Mouse (Mus musculus) cerebellum, adult 11-12 months (tissue): ENCODE measurements around the gene 1700030K09Rik.

Source experiments
- DNase-seq: peaks from one replicate; pipeline ENCODE4 v3.0.0; 2022

The 1700030K09Rik gene

GRCm38 (mm10) chr8:72443338-72443993, at the start of gene 1700030K09Rik, which contains the start of gene Calr3:
TSS of gene 1700030K09Rik (plus strand) at chr8:72443880.
TSS of gene Calr3 (minus strand) at chr8:72443870.
- peak; percentile 98 for DNase-seq

GRCm38 (mm10) chr8:72401381-72401780, 42.3 kb upstream of the 1700030K09Rik start:
- DNase-seq, result no peak

GRCm38 (mm10) chr8:72402981-72403380, 40.7 kb upstream of the 1700030K09Rik start:
- no peak for DNase-seq

- DNase-seq, result no peak
These were observed 35.8 kb upstream of the 1700030K09Rik start for GRCm38 (mm10) chr8:72407878-72408277.

- DNase-seq, result no peak
These were observed 34.2 kb upstream of the 1700030K09Rik start for GRCm38 (mm10) chr8:72409443-72409842.

- no peak for DNase-seq
These were observed 29.8 kb upstream of the 1700030K09Rik start for GRCm38 (mm10) chr8:72413839-72414238.

GRCm38 (mm10) chr8:72415252-72415651, 28.4 kb upstream of the 1700030K09Rik start:
- peak; percentile 18 for DNase-seq

GRCm38 (mm10) chr8:72418073-72418472, 25.6 kb upstream of the 1700030K09Rik start:
- no peak for DNase-seq

- peak; percentile 55 for DNase-seq
These were observed 22.9 kb upstream of the 1700030K09Rik start for GRCm38 (mm10) chr8:72420571-72421361.

GRCm38 (mm10) chr8:72421362-72422335, 22.0 kb upstream of the 1700030K09Rik start, which contains the start of gene Eps15l1:
TSS of gene Eps15l1 (minus strand) at chr8:72421460.
- DNase-seq, result peak; percentile 98

- no peak for DNase-seq
These were observed 20.8 kb upstream of the 1700030K09Rik start for GRCm38 (mm10) chr8:72422926-72423325.

GRCm38 (mm10) chr8:72429676-72430075, 14.0 kb upstream of the 1700030K09Rik start:
- no peak for DNase-seq

- DNase-seq, result no peak
These were observed 8.7 kb upstream of the 1700030K09Rik start for GRCm38 (mm10) chr8:72434952-72435351.

- DNase-seq, result no peak
These were observed 5.2 kb upstream of the 1700030K09Rik start for GRCm38 (mm10) chr8:72438248-72439015.

- no peak for DNase-seq
These were observed 292 bp downstream of the 1700030K09Rik start for GRCm38 (mm10) chr8:72443994-72444350.

- DNase-seq, result no peak
These were observed 1.4 kb downstream of the 1700030K09Rik start for GRCm38 (mm10) chr8:72445071-72445470.

- DNase-seq, result no peak
These were observed 7.8 kb downstream of the 1700030K09Rik start for GRCm38 (mm10) chr8:72451516-72451915.

- no peak for DNase-seq
These were observed 10.2 kb downstream of the 1700030K09Rik start for GRCm38 (mm10) chr8:72453904-72454303.

GRCm38 (mm10) chr8:72455317-72455716, 11.6 kb downstream of the 1700030K09Rik start:
- no peak for DNase-seq

- no peak for DNase-seq
These were observed 14.1 kb downstream of the 1700030K09Rik start for GRCm38 (mm10) chr8:72457806-72458205.

GRCm38 (mm10) chr8:72458457-72458856, 14.8 kb downstream of the 1700030K09Rik start:
- DNase-seq, result no peak
